Mouse (Mus musculus): ENCODE measurements around the gene Ogg1.
"Not testable (repeated sequence)": the region's sequence is repeated elsewhere in the genome, so short reads cannot be mapped to it uniquely, and the experiment has no call there.

Gene Ogg1

DNA sequence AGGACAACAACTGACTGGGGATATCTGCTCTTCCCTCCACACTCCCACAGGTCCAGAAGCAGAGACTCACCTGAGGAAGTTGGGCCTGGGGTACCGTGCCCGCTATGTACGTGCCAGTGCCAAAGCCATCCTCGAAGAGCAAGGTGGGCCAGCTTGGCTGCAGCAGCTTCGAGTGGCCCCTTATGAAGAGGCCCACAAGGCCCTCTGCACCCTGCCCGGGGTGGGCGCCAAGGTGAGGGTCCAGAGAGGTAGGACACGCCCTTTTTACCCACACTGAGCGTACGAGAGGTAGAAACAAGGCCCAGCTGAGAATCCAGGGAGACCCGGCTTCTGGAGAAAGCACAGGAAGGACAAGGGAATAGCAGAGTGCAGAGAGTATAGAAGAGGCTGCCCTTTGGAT, 4.9 kb downstream of the Ogg1 start:
- no peak for DNase-seq (ENCODE audit: low read depth, low spot score)

DNA sequence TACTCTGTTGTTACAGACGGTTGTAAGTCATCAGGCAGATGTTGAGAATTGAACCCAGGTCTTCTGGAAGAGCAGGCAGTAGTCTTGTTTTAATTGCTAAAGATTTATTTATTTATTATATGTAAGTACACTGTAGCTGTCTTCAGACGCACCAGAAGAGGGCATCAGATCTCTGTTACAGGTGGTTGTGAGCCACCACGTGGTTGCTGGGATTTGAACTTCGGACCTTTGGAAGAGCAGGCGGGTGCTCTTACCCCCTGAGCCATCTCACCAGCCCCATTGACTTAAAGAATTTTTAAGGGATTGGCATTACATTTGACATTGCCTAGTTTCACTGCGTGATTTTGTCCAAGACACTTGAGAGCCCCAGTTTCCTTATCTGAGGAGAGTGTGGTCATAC, 6.0 kb downstream of the Ogg1 start:
- not testable (repeated sequence) for DNase-seq (ENCODE audit: low read depth, low spot score)

DNA sequence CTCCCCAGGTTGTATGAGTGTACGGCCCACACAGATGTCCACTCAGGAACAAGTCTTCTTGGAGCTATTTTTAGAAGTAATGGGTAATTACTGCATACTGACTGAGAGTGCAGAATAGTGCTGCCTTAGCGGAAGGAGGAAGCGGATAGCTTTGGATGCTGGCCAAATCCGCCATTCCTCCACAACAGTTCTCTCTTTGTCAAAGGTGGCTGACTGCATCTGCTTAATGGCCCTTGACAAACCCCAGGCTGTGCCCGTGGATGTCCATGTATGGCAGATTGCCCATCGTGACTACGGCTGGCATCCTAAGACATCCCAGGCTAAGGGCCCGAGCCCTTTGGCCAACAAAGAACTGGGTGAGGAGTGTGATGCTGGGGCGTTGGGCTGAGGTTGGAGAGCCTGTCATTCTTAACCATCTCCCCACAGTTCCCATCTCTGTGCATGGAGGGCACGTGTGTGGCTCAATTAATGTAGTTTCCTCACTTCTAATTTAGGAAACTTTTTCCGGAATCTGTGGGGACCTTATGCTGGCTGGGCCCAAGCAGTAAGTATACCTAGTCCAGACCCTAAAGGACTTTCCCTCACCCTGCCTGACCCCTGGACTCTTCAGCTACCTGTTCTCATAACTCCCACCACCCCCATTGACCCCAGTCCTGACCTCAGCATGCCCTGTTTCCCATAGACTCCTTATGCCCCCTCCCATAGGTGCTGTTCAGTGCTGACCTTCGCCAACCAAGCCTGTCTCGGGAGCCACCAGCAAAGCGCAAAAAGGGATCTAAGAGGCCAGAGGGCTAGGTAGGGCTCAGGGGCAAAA, 6.6 kb downstream of the Ogg1 start:
- no peak for DNase-seq (ENCODE audit: low read depth, low spot score)

GRCm38 (mm10) chr6:113334216-113334615, 7.4 kb downstream of the Ogg1 start:
- DNase-seq (ENCODE audit: low read depth, low spot score), result no peak

DNA sequence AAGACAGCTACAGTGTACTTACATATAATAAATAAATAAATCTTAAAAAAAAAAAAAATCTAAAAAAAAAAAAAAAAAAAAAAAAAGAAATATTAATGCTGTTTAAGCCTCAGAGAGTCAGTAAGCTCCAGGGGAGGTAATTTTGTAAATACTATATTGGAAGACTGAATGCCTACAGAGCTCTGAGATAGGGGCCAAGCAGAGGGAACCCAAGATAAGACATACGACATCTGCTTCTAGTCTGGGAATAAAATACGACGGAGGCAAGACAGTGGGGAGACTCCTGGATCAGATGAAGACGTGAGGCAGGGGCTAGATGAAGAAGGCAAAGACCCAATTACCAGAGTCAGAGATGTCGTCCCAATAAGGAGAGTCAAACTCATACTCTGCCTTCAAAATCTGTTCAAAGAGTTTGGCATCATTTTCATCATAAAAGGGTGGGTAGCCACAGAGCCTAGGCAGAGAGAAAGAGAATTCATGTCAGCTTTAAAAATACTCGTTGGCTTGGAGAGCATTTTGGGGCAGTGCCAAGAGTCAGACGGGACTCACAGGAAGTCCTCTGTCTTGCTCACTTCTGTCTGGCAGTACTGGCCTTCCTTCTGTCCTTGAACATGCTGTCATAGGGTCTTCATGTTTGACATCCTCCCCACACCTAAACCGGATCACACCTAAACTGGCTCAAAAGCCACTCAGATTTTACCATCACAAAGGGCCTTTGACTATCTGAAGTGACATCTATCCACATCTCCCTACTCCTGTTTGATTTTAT, 10.3 kb downstream of the Ogg1 start:
- DNase-seq (ENCODE audit: low read depth, low spot score), result no peak

- no peak for DNase-seq (ENCODE audit: low read depth, low spot score)
Observed at GRCm38 (mm10) chr6:113341574-113341973, 14.8 kb downstream of the Ogg1 start.

- no peak for DNase-seq (ENCODE audit: low read depth, low spot score)
Observed at GRCm38 (mm10) chr6:113342297-113342696, 15.5 kb downstream of the Ogg1 start.

DNA sequence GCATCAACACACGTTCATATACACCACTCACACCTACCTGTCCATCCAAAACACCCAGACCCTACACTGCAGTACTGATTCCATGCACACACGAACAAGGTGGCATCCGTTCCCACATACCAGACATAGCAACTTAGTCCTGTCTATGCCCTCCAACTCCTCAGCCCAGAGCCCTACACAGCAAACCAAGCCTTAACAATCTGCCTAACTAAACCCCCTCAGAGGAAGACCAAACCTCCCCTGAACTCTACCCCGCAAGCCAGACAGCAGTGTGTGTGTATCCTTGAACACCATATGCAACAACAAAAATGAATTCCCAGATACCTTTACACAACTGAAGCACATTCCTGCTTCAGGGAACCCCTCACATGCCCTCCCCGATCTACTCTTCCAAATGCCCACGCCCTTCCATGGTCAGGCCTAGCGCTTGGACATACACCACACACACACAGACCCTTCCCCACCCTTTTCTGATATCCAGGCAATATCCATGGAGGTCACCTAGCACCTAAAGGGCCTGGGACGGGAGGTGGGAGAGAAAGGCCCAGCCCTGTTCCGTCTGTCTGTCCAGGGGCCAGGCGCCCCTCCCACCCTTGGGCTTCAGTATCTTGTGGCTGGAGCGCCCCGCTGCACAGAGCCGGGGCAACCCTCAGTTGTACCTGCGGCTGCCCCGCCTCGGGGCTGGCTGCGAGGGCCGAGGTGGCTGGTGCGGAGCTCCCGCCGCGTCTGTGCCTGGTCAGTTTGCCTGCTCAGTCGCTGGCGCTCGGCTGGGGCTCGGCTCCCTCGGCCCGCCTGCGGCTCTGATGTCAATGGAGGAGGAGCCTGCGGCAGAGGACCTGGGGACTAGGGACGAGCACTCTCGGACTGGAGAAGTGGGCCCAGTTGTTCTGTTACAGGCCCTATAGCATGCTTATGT, 16.7 kb downstream of the Ogg1 start, which contains the start of gene Camk1:
Camk1 (minus strand) TSS at position 808 of the 916 bp plus-strand sequence.
- DNase-seq (ENCODE audit: low read depth, low spot score), result peak; percentile 43

GRCm38 (mm10) chr6:113344321-113344720, 17.5 kb downstream of the Ogg1 start:
- DNase-seq (ENCODE audit: low read depth, low spot score), result no peak

- DNase-seq (ENCODE audit: low read depth, low spot score), result no peak
Observed at GRCm38 (mm10) chr6:113346897-113347296, 20.1 kb downstream of the Ogg1 start.

- no peak for DNase-seq (ENCODE audit: low read depth, low spot score)
Observed at GRCm38 (mm10) chr6:113350538-113350937, 23.8 kb downstream of the Ogg1 start.

- no peak for DNase-seq (ENCODE audit: low read depth, low spot score)
Observed at GRCm38 (mm10) chr6:113351161-113351560, 24.4 kb downstream of the Ogg1 start.

GRCm38 (mm10) chr6:113351653-113352052, 24.9 kb downstream of the Ogg1 start:
- DNase-seq (ENCODE audit: low read depth, low spot score), result no peak

DNA sequence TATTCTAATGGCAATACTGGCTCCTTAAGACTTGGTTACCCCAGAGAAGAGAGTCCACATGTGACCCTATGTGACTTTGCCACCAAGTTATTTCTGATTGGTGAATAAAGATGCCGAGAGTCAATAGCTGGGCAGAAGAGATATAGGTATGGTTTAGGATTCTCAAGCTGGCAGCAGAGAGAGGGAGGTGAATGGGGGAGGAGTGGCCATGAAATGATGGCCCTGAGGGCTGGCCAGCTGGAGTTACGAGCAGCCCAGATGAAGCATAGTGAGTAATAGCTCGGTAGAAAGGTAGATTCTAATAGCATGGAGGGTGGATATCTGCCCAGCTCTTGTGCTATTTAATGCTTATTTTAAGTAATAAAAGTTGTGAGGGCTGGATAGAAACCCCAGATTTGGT, 26.0 kb downstream of the Ogg1 start:
- DNase-seq (ENCODE audit: low read depth, low spot score), result no peak

GRCm38 (mm10) chr6:113353696-113354095, 26.9 kb downstream of the Ogg1 start:
- no peak for DNase-seq (ENCODE audit: low read depth, low spot score)

DNA sequence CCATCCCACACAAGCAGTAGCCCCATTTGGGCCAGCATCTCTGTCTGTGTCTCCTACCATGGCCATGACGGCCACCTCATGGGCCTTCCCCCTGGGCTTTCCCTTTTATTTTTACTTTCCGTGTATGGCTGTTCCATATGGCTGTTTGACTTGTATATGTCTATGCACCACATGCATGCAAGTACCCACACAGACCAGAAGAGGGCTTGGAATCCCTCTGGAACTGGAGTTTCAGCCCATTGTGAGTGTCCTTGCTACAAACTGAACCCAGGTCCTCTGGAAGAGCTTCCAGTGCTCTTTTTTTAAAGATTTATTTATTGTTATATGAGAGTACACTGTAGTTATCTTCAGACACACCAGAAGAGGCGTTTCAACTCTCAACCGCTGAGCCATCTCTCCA, 34.7 kb downstream of the Ogg1 start:
- DNase-seq (ENCODE audit: low read depth, low spot score), result no peak

GRCm38 (mm10) chr6:113362241-113362640, 35.5 kb downstream of the Ogg1 start:
- no peak for DNase-seq (ENCODE audit: low read depth, low spot score)

GRCm38 (mm10) chr6:113364518-113365135, 37.9 kb downstream of the Ogg1 start:
- no peak for DNase-seq (ENCODE audit: low read depth, low spot score)

DNA sequence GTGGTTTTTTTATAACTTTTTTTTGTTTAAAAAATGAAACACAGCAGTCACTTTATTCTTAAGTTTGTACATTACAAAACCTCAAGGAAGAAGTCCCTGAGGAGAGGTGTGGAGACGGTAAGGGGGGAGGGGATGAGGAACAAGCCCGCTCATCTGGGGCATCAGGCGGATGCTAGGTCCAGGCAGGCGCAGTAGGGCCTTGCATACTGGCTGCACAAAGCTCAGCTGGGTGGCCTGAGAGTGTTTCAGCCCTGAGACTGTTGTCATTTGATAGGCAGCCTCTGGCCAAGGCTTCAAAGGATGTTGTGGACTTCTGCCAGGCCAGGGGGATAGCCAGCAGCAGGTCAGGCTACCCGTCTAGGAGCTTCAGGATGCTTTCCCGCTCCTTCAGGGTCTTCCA, 39.9 kb downstream of the Ogg1 start:
- no peak for DNase-seq (ENCODE audit: low read depth, low spot score)

GRCm38 (mm10) chr6:113367574-113367973, 40.8 kb downstream of the Ogg1 start:
- no peak for DNase-seq (ENCODE audit: low read depth, low spot score)

- DNase-seq (ENCODE audit: low read depth, low spot score), result no peak
Observed at GRCm38 (mm10) chr6:113368124-113368523, 41.4 kb downstream of the Ogg1 start.

Data from forelimb bud, embryonic 11.5 days (tissue).